Mouse (Mus musculus): ENCODE data around the gene Fbxo2. TPM values are rescaled to one million over a fixed set of nuclear protein-coding genes. Genes with fewer than 3 reads are reported as not detected.

Gene Fbxo2
- polyA plus RNA-seq, 1 experiment: 0.85 TPM

GRCm38 (mm10) chr4:148168287-148168686, 7.9 kb downstream of the Fbxo2 start:
- no peak overlapping the region for H3ac ChIP-seq (ENCODE audit: control insufficient read depth, insufficient read length)
- H3K4me2 ChIP-seq (ENCODE audit: low read depth): no peak overlapping the region
- H3K27me3 ChIP-seq (ENCODE audit: control insufficient read depth, insufficient read depth, insufficient read length): peaks cover 53% of the 10 kb centered on the region
- no peaks in the 10 kb centered on the region for H3K79me2 ChIP-seq (ENCODE audit: control insufficient read depth, insufficient read depth)
- TF ChIP-seq SRF (IDR thresholded peaks at IDR 0.05; ENCODE audit: control insufficient read depth, insufficient read length, low read depth): no peak
- no peak for TF ChIP-seq REST (IDR thresholded peaks at IDR 0.05; ENCODE audit: insufficient read depth, insufficient read length)
- TF ChIP-seq E2F4 (IDR thresholded peaks at IDR 0.05; ENCODE audit: insufficient read depth): no peak
- no peak for TF ChIP-seq CEBPB (IDR thresholded peaks at IDR 0.05; ENCODE audit: insufficient read depth, poor library complexity, severe bottlenecking)
- TF ChIP-seq USF1 (IDR thresholded peaks at IDR 0.05; ENCODE audit: low read depth): no peak
- H3K4me3 ChIP-seq: no peak overlapping the region
- H3K36me3 ChIP-seq (ENCODE audit: control insufficient read depth, insufficient read depth): no peaks in the 10 kb centered on the region

- no peak overlapping the region for H3K4me3 ChIP-seq
- peak overlapping the region; percentile 18 for H3K4me2 ChIP-seq (ENCODE audit: low read depth)
- TF ChIP-seq CEBPB (IDR thresholded peaks at IDR 0.05; ENCODE audit: insufficient read depth, poor library complexity, severe bottlenecking) (no peak), MYOG (IDR thresholded peaks at IDR 0.05; ENCODE audit: control insufficient read depth in 1 of 3, insufficient read depth in 1 of 3, insufficient read length in 2 of 3, low read depth in 2 of 3) (no peak), POLR2AphosphoS2 (IDR thresholded peaks at IDR 0.05; ENCODE audit: insufficient read length, low read depth) (no peak), MYOD1 (IDR thresholded peaks at IDR 0.05; ENCODE audit: control insufficient read depth in 1 of 3, insufficient read length in 2 of 3, low read depth in 2 of 3) (no peak), MAX (IDR thresholded peaks at IDR 0.05; ENCODE audit: low read depth) (no peak), TCF3 (IDR thresholded peaks at IDR 0.05; ENCODE audit: insufficient read length, low read depth) (no peak), POLR2A (IDR thresholded peaks at IDR 0.05; ENCODE audit: insufficient read length, low read depth) (no peak), REST (IDR thresholded peaks at IDR 0.05; ENCODE audit: insufficient read depth, insufficient read length) (no peak), SRF (IDR thresholded peaks at IDR 0.05; ENCODE audit: control insufficient read depth, insufficient read length, low read depth) (no peak), TCF12 (IDR thresholded peaks at IDR 0.05; ENCODE audit: insufficient read depth, poor library complexity, severe bottlenecking) (no peak), USF1 (IDR thresholded peaks at IDR 0.05; ENCODE audit: low read depth) (no peak), E2F4 (IDR thresholded peaks at IDR 0.05; ENCODE audit: insufficient read depth) (no peak)
- H3K36me3 ChIP-seq (ENCODE audit: control insufficient read depth, insufficient read depth): no peaks in the 10 kb centered on the region
- H3K27me3 ChIP-seq (ENCODE audit: control insufficient read depth, insufficient read depth, insufficient read length): peaks cover 54% of the 10 kb centered on the region
- no peaks in the 10 kb centered on the region for H3K79me2 ChIP-seq (ENCODE audit: control insufficient read depth, insufficient read depth)
- no peak overlapping the region for H3ac ChIP-seq (ENCODE audit: control insufficient read depth, insufficient read length)
These were observed 9.2 kb downstream of the Fbxo2 start for GRCm38 (mm10) chr4:148169586-148169985.

- no peaks in the 10 kb centered on the region for H3K36me3 ChIP-seq (ENCODE audit: control insufficient read depth, insufficient read depth)
These were observed 10.4 kb downstream of the Fbxo2 start for GRCm38 (mm10) chr4:148170842-148171241.

GRCm38 (mm10) chr4:148171261-148171660, 10.8 kb downstream of the Fbxo2 start:
- Histone ChIP-seq H3ac (ENCODE audit: control insufficient read depth, insufficient read length) (no peak overlapping the region), H3K79me2 (ENCODE audit: control insufficient read depth, insufficient read depth) (no peaks in the 10 kb centered on the region), H3K4me3 (no peak overlapping the region), H3K27me3 (ENCODE audit: control insufficient read depth, insufficient read depth, insufficient read length) (peaks cover 49% of the 10 kb centered on the region), H3K36me3 (ENCODE audit: control insufficient read depth, insufficient read depth) (no peaks in the 10 kb centered on the region), H3K4me2 (ENCODE audit: low read depth) (no peak overlapping the region)
- no peak for TF ChIP-seq E2F4 (IDR thresholded peaks at IDR 0.05; ENCODE audit: insufficient read depth)

More at GRCm38 (mm10) chr4:148170842-148171241, 10.4 kb downstream of the Fbxo2 start:
- peaks cover 50% of the 10 kb centered on the region for H3K27me3 ChIP-seq (ENCODE audit: control insufficient read depth, insufficient read depth, insufficient read length)
- H3K4me2 ChIP-seq (ENCODE audit: low read depth): no peak overlapping the region
- H3K79me2 ChIP-seq (ENCODE audit: control insufficient read depth, insufficient read depth): no peaks in the 10 kb centered on the region
- no peak overlapping the region for H3ac ChIP-seq (ENCODE audit: control insufficient read depth, insufficient read length)
- TF ChIP-seq E2F4 (IDR thresholded peaks at IDR 0.05; ENCODE audit: insufficient read depth) (peak; percentile 67), MYOD1 (IDR thresholded peaks at IDR 0.05; ENCODE audit: control insufficient read depth in 1 of 3, insufficient read length in 2 of 3, low read depth in 2 of 3) (no peak)
- H3K4me3 ChIP-seq: no peak overlapping the region

GRCm38 (mm10) chr4:148173811-148174494, 13.5 kb downstream of the Fbxo2 start:
- no peak overlapping the region for H3K4me3 ChIP-seq

More at GRCm38 (mm10) chr4:148173811-148174494, 13.5 kb downstream of the Fbxo2 start:
- no peak overlapping the region for H3K4me2 ChIP-seq (ENCODE audit: low read depth)
- peaks cover 66% of the 10 kb centered on the region for H3K27me3 ChIP-seq (ENCODE audit: control insufficient read depth, insufficient read depth, insufficient read length)
- no peak overlapping the region for H3ac ChIP-seq (ENCODE audit: control insufficient read depth, insufficient read length)
- TF ChIP-seq CEBPB (IDR thresholded peaks at IDR 0.05; ENCODE audit: insufficient read depth, poor library complexity, severe bottlenecking) (no peak), MYOD1 (IDR thresholded peaks at IDR 0.05; ENCODE audit: control insufficient read depth in 1 of 3, insufficient read length in 2 of 3, low read depth in 2 of 3) (no peak), MYOG (IDR thresholded peaks at IDR 0.05; ENCODE audit: control insufficient read depth in 1 of 3, insufficient read depth in 1 of 3, insufficient read length in 2 of 3, low read depth in 2 of 3) (no peak), POLR2A (IDR thresholded peaks at IDR 0.05; ENCODE audit: insufficient read length, low read depth) (no peak), USF1 (IDR thresholded peaks at IDR 0.05; ENCODE audit: low read depth) (no peak)
- H3K36me3 ChIP-seq (ENCODE audit: control insufficient read depth, insufficient read depth): no peaks in the 10 kb centered on the region
- H3K79me2 ChIP-seq (ENCODE audit: control insufficient read depth, insufficient read depth): no peaks in the 10 kb centered on the region
